Mouse (Mus musculus) kidney, embryonic 16.5 days (tissue): ENCODE data around the gene H2-Ob. TPM values are rescaled to one million over a fixed set of nuclear protein-coding genes. Genes with fewer than 3 reads are reported as not detected.

Experiments
- ATAC-seq: fragments of 200-750 bp; cut with Nextera tagmentation; 2 replicates; pipeline ENCODE4 v1.8.0; 2017; ENCODE audit warnings: moderate TSS enrichment; ENCODE audit not compliant: low FRiP score, low TSS enrichment
- H3K27ac ChIP-seq: fragments of 300-500 bp; sonication (generic); 2 replicates; pipeline ENCODE4 v1.5.1; 2014; ENCODE audit warnings: low read length
- H3K27me3 ChIP-seq: fragments of 300-500 bp; sonication (generic); 2 replicates; pipeline ENCODE4 v1.6.1; 2014; ENCODE audit warnings: low read length, control low read depth, mixed read lengths; ENCODE audit not compliant: insufficient read depth
- H3K36me3 ChIP-seq: fragments of 300-500 bp; sonication (generic); 2 replicates; pipeline ENCODE4 v1.6.1; 2014; ENCODE audit warnings: low read length, control low read depth, mixed read lengths; ENCODE audit not compliant: insufficient read depth
- H3K4me1 ChIP-seq: fragments of 300-500 bp; sonication (generic); 2 replicates; pipeline ENCODE4 v1.6.1; 2014; ENCODE audit warnings: low read length, control low read depth, mixed read lengths; ENCODE audit not compliant: insufficient read depth
- H3K4me2 ChIP-seq: fragments of 300-500 bp; sonication (generic); replicated peaks from 2 replicates; pipeline ENCODE4 v1.6.1; 2014; ENCODE audit warnings: low read depth, low read length
- H3K4me3 ChIP-seq: fragments of 300-500 bp; sonication (generic); 2 replicates; pipeline ENCODE4 v1.5.1; 2014; ENCODE audit warnings: mild to moderate bottlenecking, low read length
- H3K9ac ChIP-seq: fragments of 300-500 bp; sonication (generic); replicated peaks from 2 replicates; pipeline ENCODE4 v1.6.1; 2014; ENCODE audit warnings: low read length
- H3K9me3 ChIP-seq: fragments of 300-500 bp; sonication (generic); 2 replicates; pipeline ENCODE4 v1.6.1; 2016; ENCODE audit warnings: low read length, control low read depth
- WGBS: fragments of 180-500 bp; shearing (Covaris S2); extraction: QIAGEN DNeasy Blood & Tissue Kit; methylation state at CpG from one replicate; pipeline ENCODE4 v1.1.7; 2014; 5-methylcytosine and 5-hydroxymethylcytosine counted together
- polyA plus RNA-seq: library from polyadenylated mRNA; unstranded; fragments of >200 nt; fragmentation: Nextera tagmentation; extraction: Ambion mirVana; gene quantifications from 2 replicates; pipeline ENCODE4 v1.2.1, GENCODE M21; 2015

Gene H2-Ob
- polyA plus RNA-seq, 1 experiment from 2014 or later: 0.27 TPM

DNA sequence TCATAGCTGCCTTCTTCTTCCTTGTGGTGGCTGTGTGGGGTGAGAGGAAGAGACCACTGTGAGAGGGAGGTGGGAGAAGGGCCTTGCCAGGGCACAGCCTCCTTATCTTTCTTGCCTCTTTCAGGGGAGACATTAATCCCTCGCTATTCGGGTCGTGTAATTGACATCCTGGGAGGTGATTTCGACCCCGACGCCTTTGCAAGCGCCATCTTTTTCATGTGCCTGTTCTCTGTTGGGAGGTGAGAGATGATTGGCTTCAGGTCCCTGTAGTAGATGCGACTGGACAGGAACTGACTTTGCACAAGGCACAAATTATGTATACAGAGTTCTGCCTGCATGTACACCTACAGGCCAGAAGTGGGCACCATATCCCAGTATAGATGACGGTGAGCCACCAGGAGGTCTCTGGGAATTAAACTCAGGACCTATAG lies 32.9 kb upstream of the H2-Ob start:
- Histone ChIP-seq H3K9ac (no peak overlapping the region), H3K36me3 (no peaks in the 10 kb centered on the region), H3K4me3 (peak overlapping the region; percentile 85; the same call in 1 of the 2 replicates), H3K27ac (no peak overlapping the region), H3K4me2 (no peak overlapping the region), H3K9me3 (peaks cover 6% of the 10 kb centered on the region; the same call in 1 of the 2 replicates), H3K27me3 (peaks cover 17% of the 10 kb centered on the region), H3K4me1 (peaks cover 11% of the 10 kb centered on the region; the same call in 1 of the 2 replicates)
- 20% methylated on average over 9 of the region's 9 CpGs for WGBS
- no peak for ATAC-seq

- H3K4me1 ChIP-seq: peaks cover 11% of the 10 kb centered on the region; the same call in 1 of the 2 replicates
- H3K27ac ChIP-seq: no peak overlapping the region
- H3K4me3 ChIP-seq: no peak overlapping the region
- no peak overlapping the region for H3K4me2 ChIP-seq
- H3K36me3 ChIP-seq: no peaks in the 10 kb centered on the region
- H3K9me3 ChIP-seq: peaks cover 6% of the 10 kb centered on the region; the same call in 1 of the 2 replicates
- no peak overlapping the region for H3K9ac ChIP-seq
- 85% methylated on average over 5 of the region's 5 CpGs for WGBS
- H3K27me3 ChIP-seq: peaks cover 26% of the 10 kb centered on the region
- ATAC-seq: no peak
These were observed 32.0 kb upstream of the H2-Ob start for GRCm38 (mm10) chr17:34206731-34207130.

DNA sequence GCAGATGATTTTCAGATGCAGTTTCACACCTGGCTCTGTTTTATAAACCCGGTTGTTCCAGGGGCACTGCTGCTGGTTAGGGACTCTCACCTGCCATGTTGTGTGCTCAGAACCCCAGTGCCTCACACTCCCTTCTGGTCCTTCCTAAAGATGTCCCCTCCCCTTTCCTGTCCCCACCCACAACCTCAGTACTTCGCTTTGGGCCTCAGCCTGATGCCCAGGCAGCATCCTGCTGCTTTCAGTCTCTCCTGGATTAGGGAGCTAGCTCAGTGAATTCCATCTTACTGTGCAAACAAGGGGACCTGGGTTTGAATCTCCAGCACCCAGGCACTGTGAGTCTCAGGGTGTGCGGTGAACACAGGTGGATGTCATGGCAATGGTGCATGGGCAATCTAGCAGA lies 31.2 kb upstream of the H2-Ob start:
- no peak for ATAC-seq
- Histone ChIP-seq H3K9me3 (peaks cover 6% of the 10 kb centered on the region; the same call in 1 of the 2 replicates), H3K27ac (no peak overlapping the region), H3K36me3 (no peaks in the 10 kb centered on the region), H3K4me2 (no peak overlapping the region), H3K9ac (no peak overlapping the region), H3K4me1 (peaks cover 11% of the 10 kb centered on the region; the same call in 1 of the 2 replicates), H3K27me3 (peaks cover 32% of the 10 kb centered on the region), H3K4me3 (no peak overlapping the region)
- 64% methylated on average over 3 of the region's 3 CpGs for WGBS

- 99% methylated on average over 9 of the region's 9 CpGs for WGBS
- Histone ChIP-seq H3K4me2 (no peak overlapping the region), H3K9me3 (peaks cover 6% of the 10 kb centered on the region; the same call in 1 of the 2 replicates), H3K27me3 (peaks cover 36% of the 10 kb centered on the region), H3K27ac (no peak overlapping the region), H3K36me3 (no peaks in the 10 kb centered on the region), H3K4me1 (peaks cover 11% of the 10 kb centered on the region; the same call in 1 of the 2 replicates), H3K4me3 (no peak overlapping the region), H3K9ac (no peak overlapping the region)
- ATAC-seq: no peak
These were observed 30.8 kb upstream of the H2-Ob start for GRCm38 (mm10) chr17:34207866-34208265.

DNA sequence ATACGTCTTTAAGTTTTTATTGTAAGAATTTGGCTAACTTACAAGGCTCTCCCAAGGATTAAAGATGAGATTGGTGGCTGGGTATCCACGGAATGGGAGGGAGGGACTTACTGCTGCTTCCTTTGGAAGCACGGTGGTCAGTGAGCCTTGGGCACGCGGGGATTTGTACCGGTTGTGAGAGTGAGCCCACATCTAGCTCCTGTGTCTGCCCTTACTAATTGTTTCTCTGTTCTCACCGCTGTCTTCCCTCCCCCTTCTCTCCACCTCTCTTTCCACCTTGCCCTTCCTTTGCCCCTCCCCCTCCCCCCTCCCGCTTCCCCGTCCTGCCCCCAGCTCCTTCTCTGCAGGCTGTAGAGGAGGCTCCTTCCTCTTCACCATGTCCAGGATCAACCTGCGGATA lies 30.3 kb upstream of the H2-Ob start:
- Histone ChIP-seq H3K4me2 (no peak overlapping the region), H3K9ac (no peak overlapping the region), H3K36me3 (no peaks in the 10 kb centered on the region), H3K27me3 (peaks cover 42% of the 10 kb centered on the region), H3K4me1 (peaks cover 11% of the 10 kb centered on the region; the same call in 1 of the 2 replicates), H3K4me3 (no peak overlapping the region), H3K27ac (no peak overlapping the region), H3K9me3 (peaks cover 6% of the 10 kb centered on the region; the same call in 1 of the 2 replicates)
- no peak for ATAC-seq
- 10% methylated on average over 10 of the region's 10 CpGs for WGBS

DNA sequence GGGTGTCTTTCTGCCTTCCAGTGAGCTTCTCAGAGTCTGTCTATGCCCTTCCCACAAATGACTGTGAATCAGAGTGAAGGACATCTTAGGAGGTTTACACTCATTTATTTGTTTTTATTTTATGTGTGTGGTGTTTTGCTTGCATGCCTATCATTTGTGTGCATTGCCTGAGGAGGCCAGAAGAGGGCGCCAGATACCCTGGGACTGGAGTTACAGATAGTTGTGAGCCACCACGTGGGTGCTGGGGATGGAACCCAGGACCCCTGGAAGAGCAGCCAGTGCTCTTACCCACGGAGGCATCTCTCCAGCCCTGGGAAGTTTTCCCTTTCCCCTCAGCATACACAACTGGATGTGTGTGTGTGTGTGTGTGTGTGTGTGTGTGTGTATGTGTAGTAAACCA lies 29.0 kb upstream of the H2-Ob start:
- no peaks in the 10 kb centered on the region for H3K36me3 ChIP-seq
- peaks cover 9% of the 10 kb centered on the region; the same call in 1 of the 2 replicates for H3K4me1 ChIP-seq
- H3K4me2 ChIP-seq: no peak overlapping the region
- H3K27me3 ChIP-seq: peaks cover 54% of the 10 kb centered on the region
- no peak for ATAC-seq
- H3K4me3 ChIP-seq: no peak overlapping the region
- H3K27ac ChIP-seq: no peak overlapping the region
- peaks cover 6% of the 10 kb centered on the region; the same call in 1 of the 2 replicates for H3K9me3 ChIP-seq
- 37% methylated on average over 3 of the region's 3 CpGs for WGBS
- H3K9ac ChIP-seq: no peak overlapping the region

GRCm38 (mm10) chr17:34210599-34210998 lies 28.1 kb upstream of the H2-Ob start:
- Histone ChIP-seq H3K9me3 (peaks cover 6% of the 10 kb centered on the region; the same call in 1 of the 2 replicates), H3K27me3 (peaks cover 60% of the 10 kb centered on the region), H3K9ac (no peak overlapping the region), H3K36me3 (no peaks in the 10 kb centered on the region), H3K27ac (no peak overlapping the region), H3K4me1 (0 out of 2 replicates have a peak, but pooled peaks cover under 1% of the 10 kb centered on the region), H3K4me3 (no peak overlapping the region), H3K4me2 (no peak overlapping the region)
- no peak for ATAC-seq
- 74% methylated on average over 3 of the region's 3 CpGs for WGBS

DNA sequence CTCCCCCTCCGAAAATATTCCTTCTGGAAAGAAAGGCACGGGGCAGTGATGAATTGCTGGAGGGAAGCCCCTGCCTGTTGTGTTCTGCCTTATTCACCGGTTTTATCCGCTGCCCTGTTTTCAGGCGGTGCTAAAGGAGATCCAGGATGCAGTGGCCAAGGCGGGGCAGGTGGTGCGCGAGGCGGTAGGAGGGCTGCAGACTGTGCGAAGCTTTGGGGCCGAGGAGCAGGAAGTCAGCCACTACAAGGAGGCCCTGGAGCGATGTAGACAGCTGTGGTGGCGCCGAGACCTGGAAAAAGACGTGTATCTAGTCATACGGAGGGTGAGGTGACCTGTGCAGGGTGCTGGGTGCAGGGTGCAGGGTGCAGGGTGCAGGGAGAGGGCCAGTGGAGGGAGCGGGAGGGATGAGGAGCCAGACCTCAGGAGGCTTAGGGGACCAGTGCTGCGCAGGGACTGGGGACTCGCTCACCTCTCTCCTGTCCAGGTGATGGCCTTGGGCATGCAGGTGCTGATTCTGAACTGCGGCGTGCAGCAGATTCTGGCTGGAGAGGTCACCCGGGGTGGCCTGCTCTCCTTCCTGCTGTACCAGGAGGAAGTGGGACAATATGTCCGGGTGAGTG lies 26.8 kb upstream of the H2-Ob start:
- ATAC-seq: no peak
- Histone ChIP-seq H3K27ac (no peak overlapping the region), H3K9ac (no peak overlapping the region), H3K4me1 (no peaks in the 10 kb centered on the region), H3K9me3 (peaks cover 6% of the 10 kb centered on the region; the same call in 1 of the 2 replicates), H3K4me2 (no peak overlapping the region), H3K27me3 (peaks cover 53% of the 10 kb centered on the region), H3K4me3 (no peak overlapping the region), H3K36me3 (no peaks in the 10 kb centered on the region)
- 14% methylated on average over 23 of the region's 23 CpGs for WGBS

DNA sequence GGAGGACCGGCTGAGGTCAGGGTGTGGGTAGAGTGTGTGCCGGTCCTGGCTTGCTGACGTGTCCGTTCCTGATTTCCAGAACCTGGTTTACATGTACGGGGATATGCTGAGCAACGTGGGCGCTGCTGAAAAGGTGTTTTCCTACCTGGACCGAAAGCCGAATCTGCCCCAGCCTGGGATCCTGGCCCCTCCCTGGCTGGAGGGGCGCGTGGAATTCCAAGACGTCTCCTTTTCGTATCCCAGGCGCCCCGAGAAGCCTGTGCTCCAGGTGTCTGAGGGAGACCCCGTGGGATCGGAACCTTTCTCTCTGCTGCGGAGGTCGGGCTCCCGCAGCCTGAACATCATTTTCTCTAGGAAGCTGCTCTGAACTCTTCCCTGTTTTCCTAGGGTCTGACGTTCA lies 24.8 kb upstream of the H2-Ob start:
- 51% methylated on average over 21 of the region's 21 CpGs for whole genome bisulfite sequencing
- H3K9me3 ChIP-seq: peaks cover 8% of the 10 kb centered on the region; the same call in 1 of the 2 replicates
- no peak overlapping the region for H3K9ac ChIP-seq
- no peak overlapping the region for H3K27ac ChIP-seq
- no peak for ATAC-seq
- no peaks in the 10 kb centered on the region for H3K36me3 ChIP-seq
- peak overlapping the region; percentile 26 for H3K4me2 ChIP-seq
- H3K27me3 ChIP-seq: peaks cover 51% of the 10 kb centered on the region
- no peak overlapping the region for H3K4me3 ChIP-seq
- H3K4me1 ChIP-seq: no peaks in the 10 kb centered on the region

DNA sequence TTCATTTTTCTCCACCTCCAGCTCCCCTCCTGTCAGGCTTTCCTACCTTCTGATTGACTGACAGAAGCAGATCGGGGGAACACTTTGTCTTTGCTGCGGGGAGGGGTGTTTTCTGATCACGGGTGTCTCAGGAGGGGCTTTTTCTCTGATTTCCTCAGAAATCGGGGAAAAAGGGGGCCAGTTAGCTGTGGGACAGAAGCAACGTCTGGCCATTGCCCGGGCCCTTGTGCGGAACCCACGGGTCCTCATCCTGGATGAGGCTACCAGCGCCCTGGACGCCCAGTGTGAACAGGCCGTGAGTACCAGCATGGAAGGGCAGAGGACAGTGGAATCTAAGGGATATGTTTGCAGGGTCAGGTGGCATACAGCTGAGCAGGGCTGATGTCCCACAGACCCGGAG lies 23.5 kb upstream of the H2-Ob start:
- no peaks in the 10 kb centered on the region for H3K4me1 ChIP-seq
- peaks cover 46% of the 10 kb centered on the region for H3K27me3 ChIP-seq
- 84% methylated on average over 12 of the region's 12 CpGs for WGBS
- peaks cover 4% of the 10 kb centered on the region; the same call in 1 of the 2 replicates for H3K9me3 ChIP-seq
- no peak overlapping the region for H3K4me3 ChIP-seq
- no peak overlapping the region for H3K27ac ChIP-seq
- H3K4me2 ChIP-seq: no peak overlapping the region
- H3K9ac ChIP-seq: no peak overlapping the region
- H3K36me3 ChIP-seq: no peaks in the 10 kb centered on the region
- no peak for ATAC-seq
